Mouse (Mus musculus) kidney, adult 2 months (tissue): ENCODE data around the gene Spop. TPM values are rescaled to one million over a fixed set of nuclear protein-coding genes. Genes with fewer than 3 reads are reported as not detected.
A peak's percentile ranks its signal among the peaks of the same experiment; 100 is the strongest.

ENCODE experiments used
- DNase-seq: peaks from one replicate; pipeline ENCODE4 v3.0.0; 2021
- H3K27ac ChIP-seq: fragments of 200-500 bp; 2 replicates; pipeline ENCODE4 v1.5.1; 2012; ENCODE audit warnings: low read depth, low read length, control low read depth, inconsistent platforms; ENCODE audit not compliant: insufficient read depth
- H3K27me3 ChIP-seq: fragments of 200-500 bp; replicated peaks from 2 replicates; pipeline ENCODE4 v1.6.1; 2012; ENCODE audit warnings: mild to moderate bottlenecking, moderate library complexity, low read length, inconsistent platforms; ENCODE audit not compliant: control insufficient read depth, insufficient read depth
- H3K36me3 ChIP-seq: fragments of 200-500 bp; 2 replicates; pipeline ENCODE4 v1.6.1; 2012; ENCODE audit warnings: mild to moderate bottlenecking, moderate library complexity, low read length, inconsistent platforms; ENCODE audit not compliant: control insufficient read depth, insufficient read depth
- H3K4me1 ChIP-seq: fragments of 200-500 bp; 2 replicates; pipeline ENCODE4 v1.6.1; 2011; ENCODE audit warnings: low read length; ENCODE audit not compliant: control insufficient read depth, insufficient read depth
- H3K4me3 ChIP-seq: fragments of 200-500 bp; 2 replicates; pipeline ENCODE4 v1.5.1; 2011; ENCODE audit warnings: mild to moderate bottlenecking, low read depth, low read length, control low read depth; ENCODE audit not compliant: insufficient read depth
- CTCF ChIP-seq: fragments of 200-500 bp; conservative IDR thresholded peaks from 2 replicates; pipeline ENCODE4 v1.5.1; 2011; ENCODE audit warnings: low read depth, mild to moderate bottlenecking, control low read depth, low read length, moderate library complexity, mixed read lengths; ENCODE audit not compliant: insufficient read depth, insufficient read length
- POLR2A ChIP-seq: fragments of 200-500 bp; IDR thresholded peaks from one replicate; pipeline ENCODE4 v1.6.1; 2011; ENCODE audit warnings: low read depth, low read length, control low read depth
- WGBS: fragments of 180-500 bp; shearing (Covaris S2); methylation state at CpG from one replicate; pipeline ENCODE4 v1.1.7; 2018; 5-methylcytosine and 5-hydroxymethylcytosine counted together
- polyA plus RNA-seq: library from polyadenylated mRNA; depleted of rRNA; stranded (reverse); fragments of >200 nt; gene quantifications from 2 replicates; pipeline ENCODE4 v1.2.3, GENCODE M21; 2012; rRNA removed

The Spop gene
- polyA plus RNA-seq, 1 experiment, result 66.4 TPM

DNA sequence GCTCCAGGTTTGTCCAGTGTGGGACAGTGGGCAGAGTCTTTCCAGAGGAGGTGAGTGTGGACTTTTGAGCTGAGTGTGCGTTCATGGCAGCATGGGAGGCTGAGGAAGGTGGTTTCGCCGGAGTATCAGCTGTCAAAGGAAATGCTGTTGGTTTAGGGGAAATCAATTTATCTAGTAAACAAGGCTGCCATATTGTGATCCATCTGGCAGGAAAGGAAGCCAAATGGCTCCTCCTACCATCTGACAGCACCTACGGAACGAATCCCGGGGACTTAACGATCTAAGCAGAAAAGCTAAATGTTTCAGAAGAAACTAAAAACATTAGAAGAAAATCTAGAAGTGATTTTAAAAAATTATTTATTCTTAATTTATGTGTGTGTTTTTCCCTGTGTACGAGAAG, 113.4 kb downstream of the Spop start:
- TF ChIP-seq POLR2A, result no peak
- 78% methylated on average over 8 of the region's 8 CpGs for WGBS
- no peaks in the 10 kb centered on the region for H3K4me1 ChIP-seq
- no peak for DNase-seq
- H3K27ac ChIP-seq, result no peak overlapping the region
- no peaks in the 10 kb centered on the region for H3K36me3 ChIP-seq
- no peaks in the 10 kb centered on the region for H3K27me3 ChIP-seq
- no peak overlapping the region for H3K4me3 ChIP-seq

DNA sequence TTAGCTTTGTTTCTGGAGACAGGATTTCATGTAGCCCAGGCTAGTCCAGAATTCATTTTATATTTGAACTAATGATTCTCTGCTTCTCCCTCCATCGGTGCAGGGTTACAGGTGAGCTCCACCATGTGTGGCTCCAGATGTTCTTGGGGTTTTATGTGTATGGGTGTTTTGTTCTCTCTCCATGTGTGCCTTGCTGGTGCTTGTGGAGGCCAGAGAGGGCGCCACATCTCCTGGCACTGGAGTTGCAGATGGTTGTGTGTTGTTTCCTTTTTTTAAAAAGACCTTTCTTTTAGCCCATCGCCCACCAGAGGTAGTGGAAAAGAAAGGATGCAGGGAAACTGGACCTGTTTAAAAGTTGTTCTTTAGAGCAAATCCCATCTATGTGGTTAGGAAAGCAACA, 114.4 kb downstream of the Spop start:
- no peak for TF ChIP-seq POLR2A
- no peak for TF ChIP-seq CTCF
- Histone ChIP-seq H3K36me3 (no peaks in the 10 kb centered on the region), H3K27me3 (no peaks in the 10 kb centered on the region), H3K27ac (no peak overlapping the region), H3K4me1 (no peaks in the 10 kb centered on the region), H3K4me3 (no peak overlapping the region)
- DNase-seq, result no peak
- WGBS, result 83% methylated on average over 3 of the region's 3 CpGs

DNA sequence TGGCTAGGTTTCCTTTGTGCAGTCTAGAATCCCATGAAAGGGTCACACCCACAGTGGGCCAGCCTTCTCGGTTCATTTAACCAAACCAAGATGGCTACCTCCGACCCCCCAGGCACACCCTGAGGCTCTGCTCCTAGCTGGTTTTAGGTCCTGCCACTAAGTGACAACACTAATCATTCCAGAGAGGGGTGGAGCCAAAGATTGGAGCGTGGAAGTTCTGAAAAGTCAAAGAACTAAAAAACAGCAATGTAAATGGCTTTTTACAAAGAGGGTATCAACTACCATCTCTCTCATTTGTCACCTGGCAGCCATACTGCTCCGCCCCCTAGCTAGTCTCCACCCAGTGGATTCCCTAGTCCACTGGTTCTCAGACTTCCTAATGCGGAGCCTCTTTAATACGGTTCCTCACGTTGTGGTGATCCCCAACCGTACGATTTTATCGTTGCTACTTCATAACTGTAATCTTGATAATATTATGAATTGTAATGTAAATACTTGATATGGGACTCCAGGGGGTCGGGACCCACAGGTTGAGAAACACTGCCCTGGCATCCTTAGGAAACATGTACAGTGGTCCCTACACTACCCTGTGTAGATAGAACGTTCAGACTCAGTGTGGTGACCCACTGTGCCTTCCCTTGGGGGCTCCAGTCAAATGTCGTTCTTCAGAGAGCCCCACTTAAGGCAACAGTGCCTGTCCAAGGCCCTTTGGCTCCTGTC, 118.6 kb downstream of the Spop start:
- 69% methylated on average over 13 of the region's 13 CpGs for WGBS
- TF ChIP-seq CTCF, result no peak
- TF ChIP-seq POLR2A, result no peak
- Histone ChIP-seq H3K4me3 (no peak overlapping the region), H3K27ac (no peak overlapping the region), H3K4me1 (no peaks in the 10 kb centered on the region), H3K27me3 (no peaks in the 10 kb centered on the region), H3K36me3 (no peaks in the 10 kb centered on the region)
- no peak for DNase-seq

DNA sequence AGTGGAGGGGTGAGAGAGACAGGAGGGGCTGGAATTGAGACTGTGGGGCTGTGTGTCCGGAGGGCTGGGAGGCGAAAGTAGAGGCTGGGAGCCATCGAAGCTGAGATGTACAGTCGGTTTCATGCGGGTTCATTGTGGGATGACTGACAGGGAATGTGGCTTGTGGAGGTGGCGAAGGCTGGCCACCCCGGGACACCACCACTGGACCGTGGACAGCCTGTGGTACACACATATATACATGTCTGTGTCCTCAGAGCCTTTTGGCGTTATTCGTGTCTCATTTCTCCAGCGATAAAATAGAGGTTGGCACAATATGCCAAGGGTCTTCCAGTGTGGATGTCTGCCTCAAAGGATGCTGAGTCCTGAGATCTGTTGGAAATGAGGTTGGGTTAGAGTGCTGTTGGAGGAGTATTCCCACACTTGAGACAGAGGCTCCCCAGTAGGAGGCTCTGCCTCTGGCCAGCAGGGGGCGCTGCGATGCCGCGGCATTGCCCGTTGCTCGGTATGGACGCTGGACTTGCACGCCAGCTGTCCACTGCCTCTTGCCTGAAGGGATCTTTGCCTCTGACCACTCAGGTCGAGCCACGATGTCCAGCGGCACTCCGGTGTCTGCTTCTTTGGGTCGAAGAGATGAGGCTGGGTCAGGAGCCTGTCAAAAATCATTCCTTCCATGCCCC, 119.7 kb downstream of the Spop start:
- Histone ChIP-seq H3K36me3 (no peaks in the 10 kb centered on the region), H3K27me3 (no peaks in the 10 kb centered on the region), H3K4me1 (no peaks in the 10 kb centered on the region), H3K4me3 (no peak overlapping the region), H3K27ac (no peak overlapping the region)
- peak; percentile 87 for DNase-seq
- TF ChIP-seq CTCF, result peak; percentile 97
- no peak for TF ChIP-seq POLR2A
- WGBS, result 24% methylated on average over 24 of the region's 24 CpGs

DNA sequence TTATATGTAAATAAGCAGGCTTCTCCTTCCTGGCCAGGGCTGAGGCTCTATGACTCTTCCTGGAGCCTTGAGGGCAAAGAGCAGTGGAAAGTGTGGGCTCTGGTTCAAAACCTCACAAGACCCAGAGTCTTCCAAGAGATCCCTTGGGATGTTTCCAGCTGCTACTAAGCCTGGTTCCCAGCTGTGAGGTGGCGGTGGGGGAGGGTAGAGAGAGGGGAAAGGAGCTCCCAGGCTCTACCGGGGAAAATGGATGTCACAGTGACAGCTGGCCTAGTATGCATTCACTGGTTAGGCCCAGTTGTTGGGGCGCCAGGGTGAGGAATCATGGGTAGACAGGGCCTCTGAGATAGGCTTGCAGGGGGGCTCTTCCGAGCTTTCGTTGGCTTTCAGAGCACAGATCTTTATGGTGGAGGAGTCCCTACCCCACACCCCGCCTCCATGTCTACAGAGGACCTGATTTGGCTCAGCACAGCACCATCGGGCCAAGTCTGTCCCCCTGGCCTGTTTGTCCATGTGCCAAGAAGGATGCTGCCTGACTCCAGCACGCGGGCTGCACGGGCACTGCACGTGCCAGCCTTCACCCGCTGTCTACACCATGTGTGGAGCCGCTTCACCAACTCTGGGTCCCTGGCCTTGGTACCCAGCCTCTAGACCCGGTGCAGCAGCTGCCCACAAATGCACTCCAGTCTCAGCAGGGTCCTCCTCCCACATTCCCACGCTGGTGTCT, 124.7 kb downstream of the Spop start:
- no peaks in the 10 kb centered on the region for H3K27me3 ChIP-seq
- no peaks in the 10 kb centered on the region for H3K4me1 ChIP-seq
- WGBS, result 78% methylated on average over 15 of the region's 15 CpGs
- DNase-seq, result peak; percentile 79
- no peak overlapping the region for H3K27ac ChIP-seq
- no peak overlapping the region for H3K4me3 ChIP-seq
- TF ChIP-seq POLR2A (no peak), CTCF (no peak)
- H3K36me3 ChIP-seq, result no peaks in the 10 kb centered on the region

DNA sequence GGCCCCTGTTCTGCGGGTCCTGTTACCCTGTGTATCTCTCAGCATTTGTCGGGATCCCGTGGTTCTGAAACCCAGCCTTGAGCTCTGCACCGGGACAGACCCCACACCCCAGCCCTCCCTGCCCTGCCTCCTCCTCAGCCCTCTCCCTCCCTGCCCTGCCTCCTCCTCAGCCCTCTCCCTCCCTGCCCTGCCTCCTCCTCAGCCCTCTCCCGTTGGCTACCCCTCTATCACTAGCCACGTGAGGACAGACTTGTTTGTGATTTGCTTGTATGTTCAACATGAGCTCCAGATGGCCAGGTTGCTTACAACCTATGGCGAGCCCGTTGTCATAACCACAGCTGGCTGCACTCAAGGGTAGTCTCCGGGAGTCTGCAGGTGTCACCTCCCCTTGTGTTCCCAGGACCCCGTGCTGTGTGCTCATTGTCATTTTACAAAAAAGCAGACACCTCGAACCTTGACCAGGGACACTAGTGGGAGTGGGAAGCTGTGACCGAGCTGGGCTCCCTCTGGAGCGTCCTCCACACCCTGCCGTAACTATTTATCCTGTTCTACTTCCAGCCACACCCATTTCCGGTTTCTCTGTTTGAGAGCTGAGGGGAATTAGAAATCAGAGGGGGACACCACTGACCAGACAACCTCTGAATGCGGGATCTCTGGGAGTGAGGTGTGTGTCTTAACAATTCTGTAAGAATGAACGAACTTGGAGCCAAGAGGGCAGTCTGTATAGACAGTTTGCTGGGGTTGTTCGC, 126.9 kb downstream of the Spop start:
- TF ChIP-seq CTCF, result no peak
- TF ChIP-seq POLR2A, result no peak
- Histone ChIP-seq H3K36me3 (no peaks in the 10 kb centered on the region), H3K4me3 (no peak overlapping the region), H3K4me1 (no peaks in the 10 kb centered on the region), H3K27ac (no peak overlapping the region), H3K27me3 (no peaks in the 10 kb centered on the region)
- WGBS, result 21% methylated on average over 18 of the region's 18 CpGs
- no peak for DNase-seq

Other genes with a start within 250 kb of the Spop start
- 0.09 TPM in 1 of 2 replicates, not detected in the other for gene Tac4, start 152.6 kb upstream of the Spop start, polyA plus RNA-seq
- gene Kat7, start 103.8 kb upstream of the Spop start, polyA plus RNA-seq, result 27.3 and 30.0 TPM in 2 replicates
- 20.8 and 22.7 TPM in 2 replicates for gene Fam117a, start 77.1 kb upstream of the Spop start, polyA plus RNA-seq
- 63.6 and 70.6 TPM in 2 replicates for gene Slc35b1, start 29.4 kb upstream of the Spop start, polyA plus RNA-seq
- gene Nxph3, start 100.5 kb downstream of the Spop start, polyA plus RNA-seq, result 4.1 and 4.2 TPM in 2 replicates
- gene Ngfr, start 173.7 kb downstream of the Spop start, polyA plus RNA-seq, result 5.7 and 6.6 TPM in 2 replicates